Mouse (Mus musculus): ENCODE measurements at regions not wholly inside any gene's neighbourhood (a gene's known extent, or its start where the extent isn't known, plus 50 kb on each side); places are given as distances from the start of the nearest gene placed in this dataset.
A peak's percentile ranks its signal among the peaks of the same experiment; 100 is the strongest.

DNA sequence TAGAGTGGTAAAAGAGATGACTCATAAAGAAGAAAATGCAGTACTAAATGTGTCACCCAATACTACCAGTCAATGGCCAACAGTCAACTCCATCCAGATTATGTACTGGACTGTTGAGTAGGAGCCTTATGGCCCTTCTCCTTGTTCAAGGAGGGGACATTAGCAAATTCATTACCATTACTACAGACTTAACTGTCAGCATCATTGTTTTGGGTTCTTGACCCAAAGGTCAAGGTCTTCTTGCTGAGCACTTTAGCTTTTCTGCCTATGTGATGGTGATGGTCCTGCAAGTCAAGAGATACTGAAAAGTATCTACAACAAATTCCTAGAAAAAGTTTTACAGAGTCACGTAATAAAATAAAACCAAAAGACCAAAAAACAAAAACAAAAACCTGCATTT, 1251.4 kb downstream of the Gm37988 start:
- H3K9me3 ChIP-seq (ENCODE audit: control insufficient read depth, low read length) = no peaks in the 10 kb centered on the region
- no peak overlapping the region for H3K4me3 ChIP-seq (ENCODE audit: low read depth, low read length)
- WGBS = 94% methylated on average over 1 of the region's 1 CpGs
- no peaks in the 10 kb centered on the region for H3K27me3 ChIP-seq (ENCODE audit: control insufficient read depth, insufficient read depth, low read length)
- no peak overlapping the region for H3K27ac ChIP-seq (ENCODE audit: low read depth, low read length)
- no peaks in the 10 kb centered on the region for H3K4me1 ChIP-seq (ENCODE audit: control insufficient read depth, insufficient read depth, low read length)
- no peak for ATAC-seq (ENCODE audit: insufficient read depth, low FRiP score, low TSS enrichment)
- no peak for DNase-seq (ENCODE audit: low spot score)
- H3K9ac ChIP-seq (ENCODE audit: low read length) = no peak overlapping the region
- no peak overlapping the region for H3K4me2 ChIP-seq (ENCODE audit: low read depth)
- H3K36me3 ChIP-seq (ENCODE audit: control insufficient read depth, insufficient read depth, low read length) = no peaks in the 10 kb centered on the region

GRCm38 (mm10) chr1:6076543-6076942, 1268.9 kb downstream of the Gm37988 start:
- no peak overlapping the region for H3K27ac ChIP-seq (ENCODE audit: low read depth, low read length)
- no peak overlapping the region for H3K4me2 ChIP-seq (ENCODE audit: low read depth)
- H3K9me3 ChIP-seq (ENCODE audit: control insufficient read depth, low read length) = no peaks in the 10 kb centered on the region
- H3K4me3 ChIP-seq (ENCODE audit: low read depth, low read length) = no peak overlapping the region
- no peaks in the 10 kb centered on the region for H3K4me1 ChIP-seq (ENCODE audit: control insufficient read depth, insufficient read depth, low read length)
- ATAC-seq (ENCODE audit: insufficient read depth, low FRiP score, low TSS enrichment) (no peak), DNase-seq (ENCODE audit: low spot score) (no peak)
- H3K9ac ChIP-seq (ENCODE audit: low read length) = no peak overlapping the region
- no peaks in the 10 kb centered on the region for H3K27me3 ChIP-seq (ENCODE audit: control insufficient read depth, insufficient read depth, low read length)
- 60% methylated on average over 4 of the region's 4 CpGs for WGBS
- H3K36me3 ChIP-seq (ENCODE audit: control insufficient read depth, insufficient read depth, low read length) = no peaks in the 10 kb centered on the region

GRCm38 (mm10) chr1:6081876-6082275, 1274.2 kb downstream of the Gm37988 start:
- Histone ChIP-seq H3K27me3 (ENCODE audit: control insufficient read depth, insufficient read depth, low read length) (no peaks in the 10 kb centered on the region), H3K9me3 (ENCODE audit: control insufficient read depth, low read length) (no peaks in the 10 kb centered on the region), H3K4me3 (ENCODE audit: low read depth, low read length) (no peak overlapping the region), H3K4me2 (ENCODE audit: low read depth) (no peak overlapping the region), H3K4me1 (ENCODE audit: control insufficient read depth, insufficient read depth, low read length) (no peaks in the 10 kb centered on the region), H3K27ac (ENCODE audit: low read depth, low read length) (no peak overlapping the region), H3K9ac (ENCODE audit: low read length) (no peak overlapping the region), H3K36me3 (ENCODE audit: control insufficient read depth, insufficient read depth, low read length) (no peaks in the 10 kb centered on the region)
- DNase-seq (ENCODE audit: low spot score) (no peak), ATAC-seq (ENCODE audit: insufficient read depth, low FRiP score, low TSS enrichment) (no peak)
- WGBS = 88% methylated on average over 2 of the region's 2 CpGs

DNA sequence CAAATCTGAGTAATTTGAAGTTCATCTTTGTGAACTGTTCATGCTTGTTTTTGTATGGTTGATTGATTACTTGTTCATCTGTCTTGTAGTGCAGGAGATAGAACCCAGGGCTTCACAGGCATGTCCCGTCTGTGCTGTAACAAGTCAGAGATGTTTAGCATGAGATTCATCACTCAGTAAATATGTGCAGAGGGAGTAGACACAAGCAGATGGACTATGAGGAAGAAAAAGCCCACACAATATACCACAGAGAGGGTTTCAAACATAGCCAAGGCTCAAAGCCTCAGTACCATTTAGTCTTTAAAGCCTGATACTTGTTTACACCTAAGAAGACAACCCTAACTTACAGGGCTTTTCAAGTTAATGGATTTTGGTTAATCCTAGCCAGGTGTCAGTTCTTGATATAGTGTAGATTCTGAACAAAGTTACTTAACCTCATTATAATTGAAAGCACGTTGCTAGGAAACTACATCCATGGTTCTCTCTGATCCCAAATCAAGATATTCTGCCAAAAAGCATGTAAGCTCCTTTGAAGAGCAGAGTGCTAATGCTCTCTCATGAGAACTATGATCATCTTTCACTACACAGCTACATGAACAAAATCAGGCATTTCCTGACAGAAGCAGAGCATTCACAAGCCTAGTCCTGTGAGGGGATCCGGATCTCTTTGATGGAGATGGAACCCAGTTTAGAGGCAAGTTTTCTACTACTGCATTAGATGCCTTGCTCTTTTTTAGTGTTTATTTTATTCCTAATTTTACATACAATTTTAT, 1286.7 kb downstream of the Gm37988 start:
- Histone ChIP-seq H3K4me2 (ENCODE audit: low read depth) (no peak overlapping the region), H3K27me3 (ENCODE audit: control insufficient read depth, insufficient read depth, low read length) (no peaks in the 10 kb centered on the region), H3K9me3 (ENCODE audit: control insufficient read depth, low read length) (no peaks in the 10 kb centered on the region), H3K36me3 (ENCODE audit: control insufficient read depth, insufficient read depth, low read length) (no peaks in the 10 kb centered on the region), H3K9ac (ENCODE audit: low read length) (no peak overlapping the region), H3K4me3 (ENCODE audit: low read depth, low read length) (no peak overlapping the region), H3K4me1 (ENCODE audit: control insufficient read depth, insufficient read depth, low read length) (no peaks in the 10 kb centered on the region), H3K27ac (ENCODE audit: low read depth, low read length) (no peak overlapping the region)
- no peak for ATAC-seq (ENCODE audit: insufficient read depth, low FRiP score, low TSS enrichment)
- WGBS = 86% methylated on average over 3 of the region's 3 CpGs
- DNase-seq (ENCODE audit: low spot score) = no peak

DNA sequence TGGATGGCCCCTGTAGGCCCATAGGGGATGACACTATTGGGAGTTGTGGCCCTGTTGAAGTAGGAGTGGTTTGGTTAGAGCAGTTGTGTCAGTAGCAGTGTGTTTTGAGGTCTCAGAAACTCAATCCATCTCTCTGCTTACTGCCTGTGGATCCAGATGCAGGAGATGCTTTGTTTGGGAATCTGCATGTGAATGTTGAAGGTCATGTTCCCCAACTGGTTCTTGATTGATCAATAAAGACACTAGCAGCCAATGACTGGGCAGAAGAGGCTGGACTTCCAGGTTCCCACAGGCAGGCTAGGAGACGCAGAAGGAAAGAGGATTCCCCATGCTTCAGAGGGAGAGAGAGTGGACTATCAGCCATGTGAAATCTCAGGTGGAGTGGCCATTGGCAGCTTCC, 1309.9 kb downstream of the Gm37988 start:
- no peak for DNase-seq (ENCODE audit: low spot score)
- no peaks in the 10 kb centered on the region for H3K9me3 ChIP-seq (ENCODE audit: control insufficient read depth, low read length)
- H3K4me1 ChIP-seq (ENCODE audit: control insufficient read depth, insufficient read depth, low read length) = no peaks in the 10 kb centered on the region
- H3K27me3 ChIP-seq (ENCODE audit: control insufficient read depth, insufficient read depth, low read length) = no peaks in the 10 kb centered on the region
- no peak overlapping the region for H3K4me2 ChIP-seq (ENCODE audit: low read depth)
- 72% methylated on average over 1 of the region's 1 CpGs for WGBS
- H3K9ac ChIP-seq (ENCODE audit: low read length) = no peak overlapping the region
- no peak for ATAC-seq (ENCODE audit: insufficient read depth, low FRiP score, low TSS enrichment)
- no peak overlapping the region for H3K27ac ChIP-seq (ENCODE audit: low read depth, low read length)
- H3K36me3 ChIP-seq (ENCODE audit: control insufficient read depth, insufficient read depth, low read length) = no peaks in the 10 kb centered on the region
- no peak overlapping the region for H3K4me3 ChIP-seq (ENCODE audit: low read depth, low read length)

GRCm38 (mm10) chr1:6135066-6135465, 1327.4 kb downstream of the Gm37988 start:
- no peak for DNase-seq (ENCODE audit: low spot score)
- Histone ChIP-seq H3K4me1 (ENCODE audit: control insufficient read depth, insufficient read depth, low read length) (no peaks in the 10 kb centered on the region), H3K9ac (ENCODE audit: low read length) (no peak overlapping the region), H3K4me3 (ENCODE audit: low read depth, low read length) (no peak overlapping the region), H3K27me3 (ENCODE audit: control insufficient read depth, insufficient read depth, low read length) (no peaks in the 10 kb centered on the region), H3K27ac (ENCODE audit: low read depth, low read length) (no peak overlapping the region), H3K9me3 (ENCODE audit: control insufficient read depth, low read length) (no peaks in the 10 kb centered on the region), H3K4me2 (ENCODE audit: low read depth) (no peak overlapping the region), H3K36me3 (ENCODE audit: control insufficient read depth, insufficient read depth, low read length) (no peaks in the 10 kb centered on the region)
- WGBS = 25% methylated on average over 3 of the region's 3 CpGs
- ATAC-seq (ENCODE audit: insufficient read depth, low FRiP score, low TSS enrichment) = 0 out of 2 replicates have a peak, but pooled peaks have one; percentile 20

GRCm38 (mm10) chr1:6140245-6140644, 1332.6 kb downstream of the Gm37988 start:
- H3K27ac ChIP-seq (ENCODE audit: low read depth, low read length) = no peak overlapping the region
- 90% methylated on average over 4 of the region's 4 CpGs for WGBS
- no peaks in the 10 kb centered on the region for H3K9me3 ChIP-seq (ENCODE audit: control insufficient read depth, low read length)
- no peak for DNase-seq (ENCODE audit: low spot score)
- H3K36me3 ChIP-seq (ENCODE audit: control insufficient read depth, insufficient read depth, low read length) = no peaks in the 10 kb centered on the region
- no peaks in the 10 kb centered on the region for H3K27me3 ChIP-seq (ENCODE audit: control insufficient read depth, insufficient read depth, low read length)
- H3K4me1 ChIP-seq (ENCODE audit: control insufficient read depth, insufficient read depth, low read length) = no peaks in the 10 kb centered on the region
- H3K4me2 ChIP-seq (ENCODE audit: low read depth) = no peak overlapping the region
- ATAC-seq (ENCODE audit: insufficient read depth, low FRiP score, low TSS enrichment) = no peak
- no peak overlapping the region for H3K4me3 ChIP-seq (ENCODE audit: low read depth, low read length)
- no peak overlapping the region for H3K9ac ChIP-seq (ENCODE audit: low read length)

- H3K9me3 ChIP-seq (ENCODE audit: control insufficient read depth, low read length) = no peaks in the 10 kb centered on the region
- H3K4me2 ChIP-seq (ENCODE audit: low read depth) = no peak overlapping the region
- no peak for ATAC-seq (ENCODE audit: insufficient read depth, low FRiP score, low TSS enrichment)
- no peak overlapping the region for H3K27ac ChIP-seq (ENCODE audit: low read depth, low read length)
- no peak overlapping the region for H3K9ac ChIP-seq (ENCODE audit: low read length)
- no peaks in the 10 kb centered on the region for H3K4me1 ChIP-seq (ENCODE audit: control insufficient read depth, insufficient read depth, low read length)
- no peak overlapping the region for H3K4me3 ChIP-seq (ENCODE audit: low read depth, low read length)
- no peaks in the 10 kb centered on the region for H3K36me3 ChIP-seq (ENCODE audit: control insufficient read depth, insufficient read depth, low read length)
- WGBS = 61% methylated on average over 2 of the region's 2 CpGs
- no peak for DNase-seq (ENCODE audit: low spot score)
- H3K27me3 ChIP-seq (ENCODE audit: control insufficient read depth, insufficient read depth, low read length) = no peaks in the 10 kb centered on the region
Measured at GRCm38 (mm10) chr1:6142816-6143215, 1335.1 kb downstream of the Gm37988 start.

DNA sequence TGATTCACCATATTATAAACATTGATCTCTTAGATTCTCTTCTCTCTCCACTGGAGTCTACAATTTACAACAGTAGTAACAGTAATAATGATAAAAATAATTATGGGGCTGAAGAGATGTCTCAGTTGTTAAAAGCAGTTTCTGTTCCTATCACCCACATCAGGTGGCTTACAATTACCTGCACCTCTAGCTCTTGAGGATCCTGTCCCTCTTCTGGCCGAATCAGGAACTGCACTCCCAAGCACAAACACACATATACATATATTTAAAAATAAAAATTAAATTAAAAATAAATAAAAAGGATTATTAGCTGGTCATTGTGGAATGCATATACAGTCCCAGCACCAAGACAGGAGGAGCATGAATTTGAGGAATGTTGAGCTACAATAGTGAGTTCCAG, 1336.2 kb downstream of the Gm37988 start:
- H3K4me3 ChIP-seq (ENCODE audit: low read depth, low read length) = no peak overlapping the region
- no peak for ATAC-seq (ENCODE audit: insufficient read depth, low FRiP score, low TSS enrichment)

More for the DNA sequence above, 1336.2 kb downstream of the Gm37988 start:
- no peak overlapping the region for H3K9ac ChIP-seq (ENCODE audit: low read length)
- no peaks in the 10 kb centered on the region for H3K36me3 ChIP-seq (ENCODE audit: control insufficient read depth, insufficient read depth, low read length)
- no peaks in the 10 kb centered on the region for H3K9me3 ChIP-seq (ENCODE audit: control insufficient read depth, low read length)
- 64% methylated on average over 1 of the region's 1 CpGs for WGBS
- H3K27me3 ChIP-seq (ENCODE audit: control insufficient read depth, insufficient read depth, low read length) = no peaks in the 10 kb centered on the region
- H3K4me1 ChIP-seq (ENCODE audit: control insufficient read depth, insufficient read depth, low read length) = no peaks in the 10 kb centered on the region
- DNase-seq (ENCODE audit: low spot score) = peak; percentile 21
- H3K4me2 ChIP-seq (ENCODE audit: low read depth) = no peak overlapping the region
- H3K27ac ChIP-seq (ENCODE audit: low read depth, low read length) = no peak overlapping the region

All from neural tube, embryonic 11.5 days (tissue).